Mouse (Mus musculus): ENCODE measurements around the gene Fam186b.
A peak's percentile ranks its signal among the peaks of the same experiment; 100 is the strongest.

- TF ChIP-seq POLR2A (IDR thresholded peaks at IDR 0.05; ENCODE audit: insufficient read depth, low read depth, low read length) (peak; percentile 50; the same call in 1 of the 2 replicates), CTCF (IDR thresholded peaks at IDR 0.05) (no peak)
These were observed 38.0 kb upstream of the Fam186b start for GRCm38 (mm10) chr15:99333676-99334065.
